Mouse (Mus musculus) right cerebral cortex, postnatal 25 days (tissue): ENCODE data around the gene Rbfox3.

ENCODE experiments used
- DNase-seq: peaks from one replicate; pipeline ENCODE4 v3.0.0; 2022

The Rbfox3 gene

DNA sequence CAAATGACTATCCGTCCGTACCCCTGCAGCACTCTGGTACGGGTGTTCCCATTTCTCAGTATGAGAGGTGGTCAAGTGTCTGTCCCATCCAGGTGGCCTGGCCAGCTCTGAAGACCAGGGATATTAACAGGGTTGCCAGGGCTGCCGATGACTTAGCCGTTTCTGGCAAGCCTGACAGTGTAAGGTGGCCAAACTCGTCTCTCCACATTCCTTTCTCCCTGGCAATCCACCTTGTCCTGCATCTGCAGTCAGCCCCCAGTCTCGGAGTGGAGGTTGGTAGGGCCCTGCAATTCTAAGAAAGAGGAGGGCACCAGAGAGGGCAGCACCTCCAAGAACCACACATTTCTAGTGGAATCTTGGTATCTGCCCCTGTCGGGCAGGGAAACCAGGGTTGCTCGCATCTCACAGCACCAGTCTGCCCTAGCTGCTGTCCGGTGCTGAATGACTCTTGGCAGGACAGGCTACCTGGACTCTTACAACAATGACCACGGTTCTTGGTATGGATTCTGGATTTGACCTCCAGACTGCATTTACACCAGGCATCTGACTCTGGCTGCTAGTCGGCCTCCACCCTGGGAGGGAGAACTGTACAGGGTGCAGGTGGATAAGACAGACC lies 370.9 kb downstream of the Rbfox3 start:
- DNase-seq: no peak

DNA sequence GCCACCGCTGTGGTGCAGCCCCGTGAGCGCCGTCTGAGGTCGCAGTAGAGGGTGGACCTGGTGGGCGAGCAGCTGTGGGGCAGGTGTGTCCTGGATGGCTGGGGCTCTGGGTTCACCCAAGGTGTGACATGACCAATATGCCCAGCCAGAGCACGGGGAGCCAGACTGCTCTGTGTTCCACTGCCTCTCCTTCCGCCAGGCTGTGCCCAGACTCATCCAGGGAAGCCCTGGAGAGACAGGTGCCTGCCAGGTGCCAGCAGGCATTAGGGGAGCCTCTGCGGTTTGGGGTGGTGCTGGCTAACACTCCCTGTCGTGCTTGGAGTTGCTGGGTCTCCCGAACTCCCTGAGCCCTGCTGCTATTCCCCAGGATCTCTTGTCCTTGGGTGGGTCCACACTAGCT lies 373.4 kb downstream of the Rbfox3 start:
- no peak for DNase-seq

DNA sequence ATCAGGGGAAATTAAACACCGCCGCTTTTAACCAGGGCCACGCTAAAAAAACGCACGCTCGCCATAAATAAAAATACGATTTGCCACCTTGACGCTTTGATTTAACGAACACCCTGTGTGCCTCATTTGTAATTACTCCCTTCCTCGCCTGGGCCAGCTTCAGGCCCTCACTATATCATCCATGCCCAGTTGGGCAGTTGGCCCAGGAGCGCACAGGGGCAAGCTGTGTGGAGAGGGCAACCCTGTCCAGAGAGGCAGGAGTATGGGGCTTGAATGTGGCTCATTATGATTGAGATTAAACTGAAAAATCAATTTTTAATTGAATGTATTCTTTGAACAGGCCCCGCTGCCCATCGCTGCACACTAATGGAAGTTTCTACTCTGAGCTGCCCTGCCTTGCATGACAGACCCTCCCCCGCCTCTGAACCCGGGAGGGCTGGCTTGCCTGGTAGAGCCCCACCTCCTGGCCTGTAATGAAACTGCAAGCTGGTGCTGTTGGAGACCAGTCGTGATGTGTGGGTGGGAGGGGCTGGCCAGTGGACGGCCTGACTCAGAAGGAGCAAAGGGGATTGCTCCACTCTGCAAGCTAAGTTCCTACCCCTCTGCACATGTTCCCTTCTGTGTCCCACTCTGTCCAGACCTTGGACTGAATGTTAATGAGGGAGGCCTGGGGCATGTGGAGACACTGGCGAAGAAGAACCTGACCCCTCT lies 376.9 kb downstream of the Rbfox3 start:
- no peak for DNase-seq

DNA sequence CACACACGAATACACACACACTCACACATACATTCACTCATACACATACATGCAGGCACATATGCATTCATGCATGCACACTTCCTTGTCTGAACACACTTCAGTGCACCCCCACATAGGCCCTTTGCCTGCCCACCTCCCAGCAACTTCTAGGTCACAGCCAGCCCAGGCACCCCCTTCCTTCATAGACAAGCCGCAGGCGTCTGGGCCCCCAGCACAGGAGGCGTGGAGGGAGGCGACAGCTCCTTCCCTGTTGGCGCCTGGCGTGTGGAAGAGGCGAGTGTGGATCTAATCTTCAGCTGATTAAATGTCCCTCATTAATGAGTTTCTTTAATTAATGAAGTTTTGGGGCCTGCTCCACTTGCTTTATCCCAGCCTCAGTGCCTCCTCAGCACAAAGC lies 381.1 kb downstream of the Rbfox3 start:
- DNase-seq: no peak

DNA sequence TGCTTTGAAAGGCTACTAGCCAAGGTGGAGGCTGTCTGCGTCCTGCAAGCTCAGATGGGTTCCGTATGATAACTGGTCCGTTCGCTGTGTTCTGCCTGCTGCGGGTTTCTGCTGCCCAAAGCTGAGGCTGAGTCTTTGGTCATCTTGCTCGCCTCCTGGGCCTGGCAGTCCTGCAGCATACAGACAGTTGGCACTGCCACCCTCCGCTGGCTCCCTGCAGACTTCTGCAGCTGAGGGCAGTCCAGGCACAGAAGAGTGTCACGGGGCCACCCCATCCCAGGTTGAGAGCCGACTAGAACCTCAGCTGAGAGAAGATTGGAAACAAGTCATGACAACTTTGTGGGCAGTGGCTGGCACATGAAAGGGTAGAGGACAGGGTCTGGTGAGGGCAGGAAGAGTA lies 382.6 kb downstream of the Rbfox3 start:
- DNase-seq: no peak

DNA sequence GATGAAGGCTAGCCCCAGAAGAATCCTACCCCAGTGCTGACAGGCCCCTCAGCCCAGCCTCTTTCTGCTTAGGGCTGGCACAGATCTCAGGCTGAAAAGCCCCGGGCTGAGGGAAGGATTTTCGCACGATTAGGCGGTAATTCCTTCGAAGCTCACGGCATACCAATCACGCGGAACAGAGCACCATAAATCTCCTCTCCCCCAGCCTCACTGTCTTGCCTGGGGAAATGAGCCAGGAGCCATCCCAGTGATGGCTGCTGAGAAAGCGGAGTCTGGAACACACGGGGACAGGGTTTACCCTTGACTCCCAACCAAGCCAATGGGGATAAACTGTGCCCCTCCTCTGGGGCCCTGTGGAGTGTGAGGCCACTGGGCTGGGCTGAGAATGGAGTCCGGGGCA lies 386.3 kb downstream of the Rbfox3 start:
- no peak for DNase-seq

DNA sequence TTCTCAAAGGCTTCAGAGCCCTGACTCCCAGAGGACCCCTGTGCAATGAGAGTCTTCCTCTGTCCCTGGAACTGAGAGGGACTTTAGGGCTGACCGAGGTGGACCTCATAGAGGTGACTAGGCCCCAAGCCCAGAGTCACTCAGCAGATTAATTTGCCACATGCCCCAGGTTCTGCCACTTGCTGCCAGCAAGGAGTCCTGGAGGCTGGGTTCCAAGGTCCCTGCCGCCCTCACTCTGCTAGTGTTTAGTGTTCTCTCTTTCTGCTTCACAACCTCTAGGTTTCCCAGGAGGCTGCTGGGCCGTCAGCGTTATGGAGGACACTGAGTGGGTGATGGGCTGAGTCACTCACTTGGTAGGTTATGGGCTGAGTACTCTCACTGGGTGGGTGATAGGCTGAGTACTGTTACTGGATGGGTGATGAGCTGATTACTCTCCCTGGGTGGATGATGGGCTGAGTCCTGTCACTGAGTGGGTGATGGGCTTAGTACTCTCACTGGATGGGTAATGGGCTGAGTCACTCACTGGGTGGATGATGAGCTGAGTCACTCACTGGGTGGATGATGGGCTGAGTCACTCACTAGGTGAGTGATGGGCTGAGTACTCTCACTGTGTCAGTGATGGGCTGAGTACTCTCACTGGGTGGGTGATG lies 387.8 kb downstream of the Rbfox3 start:
- DNase-seq: no peak

DNA sequence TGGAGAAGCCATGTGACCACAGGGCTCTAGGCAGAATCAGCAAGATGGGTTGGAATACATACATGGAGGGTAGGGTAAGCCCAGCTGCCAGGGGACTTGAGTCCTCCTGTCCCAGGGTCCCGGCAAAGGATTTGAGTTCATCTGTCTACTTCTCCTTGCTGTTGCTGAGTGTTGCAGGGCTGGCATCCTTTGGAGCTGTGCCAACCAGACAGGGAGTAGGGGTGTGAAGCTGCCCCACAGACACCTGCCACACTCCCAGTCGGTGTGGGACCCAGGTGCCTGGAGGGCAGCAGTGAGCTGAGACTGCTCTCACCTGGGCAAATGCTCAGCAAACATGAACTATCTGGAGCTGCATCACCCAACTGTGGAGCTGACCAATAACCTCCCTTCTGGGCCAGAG lies 390.5 kb downstream of the Rbfox3 start:
- no peak for DNase-seq

DNA sequence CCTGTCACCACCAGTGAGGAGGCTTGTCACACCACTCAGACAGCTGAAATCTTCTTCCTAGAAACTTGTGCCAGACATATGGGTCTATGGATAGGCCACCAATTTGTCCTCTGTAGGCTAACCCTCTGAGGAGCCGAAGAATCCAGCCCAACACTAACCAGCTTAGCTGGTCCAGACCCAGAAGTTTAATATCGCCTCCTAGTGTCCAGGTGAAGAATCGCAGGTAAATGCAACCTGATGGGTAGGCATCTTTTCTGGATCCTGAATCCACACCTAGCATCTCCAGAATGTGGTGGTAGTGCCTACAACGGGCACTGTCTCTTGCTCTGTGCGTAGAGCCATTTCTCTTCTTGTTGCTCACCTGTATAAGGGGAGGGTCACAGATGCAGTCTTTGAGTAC lies 391.1 kb downstream of the Rbfox3 start:
- no peak for DNase-seq

DNA sequence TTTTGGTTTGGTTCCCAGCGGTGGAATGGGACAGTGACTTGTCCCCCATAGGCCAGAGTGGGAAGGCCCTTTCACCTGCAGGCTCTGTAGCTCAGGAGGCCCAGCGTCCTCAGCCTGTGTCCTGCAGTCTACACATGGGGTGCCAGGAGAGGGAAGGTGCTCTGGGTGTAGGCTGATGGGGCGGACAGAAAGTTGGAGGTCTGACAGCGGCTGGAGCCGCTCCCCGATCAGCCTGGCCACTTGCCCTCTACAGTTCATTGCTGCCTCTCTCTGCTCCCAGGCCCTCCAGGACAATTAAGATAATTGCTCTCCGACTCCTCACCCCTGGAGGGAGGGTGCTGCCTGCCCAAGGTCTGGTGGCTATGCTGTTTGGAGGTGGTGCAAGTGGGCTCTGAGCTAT lies 392.7 kb downstream of the Rbfox3 start:
- no peak for DNase-seq

DNA sequence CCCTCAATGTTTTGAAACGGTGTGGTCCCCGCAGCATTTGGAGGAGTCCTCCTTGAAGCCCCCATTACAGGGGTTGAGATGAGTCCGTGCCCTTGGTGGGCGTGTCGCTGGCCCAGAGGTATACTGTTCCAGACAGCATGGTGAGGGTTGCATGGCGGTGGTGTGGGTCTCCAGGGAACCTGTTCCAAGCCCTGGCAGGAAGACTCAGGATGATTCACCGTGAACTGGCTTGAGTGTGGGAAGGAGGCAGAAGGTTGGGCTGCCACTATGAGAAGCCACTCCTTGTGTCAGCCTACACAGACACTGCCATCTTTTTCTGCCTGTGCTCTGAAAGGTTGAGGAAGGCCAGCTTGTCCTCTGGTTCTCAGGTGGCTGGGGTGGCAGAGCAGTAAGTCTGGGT lies 393.5 kb downstream of the Rbfox3 start:
- no peak for DNase-seq

DNA sequence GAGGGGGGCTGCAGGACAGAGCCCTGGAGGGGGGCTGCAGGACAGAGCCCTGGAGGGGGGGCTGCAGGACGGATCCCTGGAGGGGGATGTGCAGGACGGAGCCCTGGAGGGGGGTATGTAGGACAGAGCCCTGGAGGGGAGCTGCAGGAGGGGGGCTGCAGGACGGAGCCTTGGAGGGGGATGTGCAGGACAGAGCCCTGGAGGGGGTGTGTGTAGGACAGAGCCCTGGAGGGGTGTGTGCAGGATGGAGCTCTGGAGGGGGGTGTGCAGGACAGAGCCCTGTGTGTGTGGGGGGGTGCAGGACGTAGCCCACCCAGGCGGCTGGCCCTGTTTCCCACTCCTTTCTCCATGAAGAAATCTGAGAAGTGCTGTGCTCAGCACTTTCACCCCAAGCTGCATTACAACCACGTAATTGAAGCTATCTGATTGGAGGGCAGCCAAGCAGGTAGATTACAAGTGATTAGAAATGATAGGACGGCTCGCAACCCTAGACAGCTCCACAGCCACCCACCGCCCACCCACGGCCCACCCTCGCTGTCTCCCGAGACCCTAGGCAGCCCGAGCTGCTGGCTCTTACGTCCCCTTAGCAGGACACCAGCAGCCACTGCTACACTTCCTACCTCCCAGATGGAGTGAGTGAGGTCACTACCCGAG lies 399.0 kb downstream of the Rbfox3 start:
- no peak for DNase-seq

DNA sequence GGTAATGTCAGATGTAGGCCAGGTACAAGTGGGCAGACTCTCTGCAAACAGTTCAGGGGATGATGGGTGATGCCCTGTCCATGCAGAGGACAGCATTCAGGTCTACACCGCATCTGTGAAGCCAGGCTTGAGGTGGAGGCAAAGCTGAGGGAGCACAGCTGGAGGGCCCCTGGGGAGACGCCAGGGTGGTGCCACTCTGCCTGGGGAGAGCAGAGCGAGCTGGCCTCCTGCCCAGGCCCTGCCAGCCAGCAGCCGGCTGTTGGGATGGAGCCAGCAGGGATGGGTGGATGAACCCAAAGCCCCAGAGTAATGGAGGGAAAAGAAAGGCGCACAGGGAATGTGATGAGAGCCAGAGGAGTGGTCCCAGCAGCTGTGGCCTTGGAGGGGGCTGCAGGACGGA lies 399.5 kb downstream of the Rbfox3 start:
- no peak for DNase-seq

DNA sequence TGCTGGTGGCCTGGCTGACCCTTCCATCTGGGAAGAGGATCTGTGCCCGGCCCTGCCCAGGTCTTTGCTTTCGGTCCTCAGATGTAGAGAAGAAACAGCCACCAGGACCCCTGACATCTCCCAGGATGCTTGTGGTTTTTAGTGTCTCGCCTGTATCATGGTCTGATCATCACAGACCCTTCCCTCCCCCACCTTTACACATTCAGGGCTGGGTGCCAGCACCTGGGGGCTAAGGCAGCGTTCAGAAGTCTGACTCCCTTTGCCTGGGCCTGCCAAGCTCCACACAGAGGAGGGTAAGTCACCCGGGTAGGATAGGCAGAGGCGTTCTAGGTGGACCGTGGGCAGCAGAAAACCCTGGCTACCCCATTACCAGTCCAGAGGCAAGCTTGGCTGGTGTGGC lies 403.1 kb downstream of the Rbfox3 start:
- no peak for DNase-seq

DNA sequence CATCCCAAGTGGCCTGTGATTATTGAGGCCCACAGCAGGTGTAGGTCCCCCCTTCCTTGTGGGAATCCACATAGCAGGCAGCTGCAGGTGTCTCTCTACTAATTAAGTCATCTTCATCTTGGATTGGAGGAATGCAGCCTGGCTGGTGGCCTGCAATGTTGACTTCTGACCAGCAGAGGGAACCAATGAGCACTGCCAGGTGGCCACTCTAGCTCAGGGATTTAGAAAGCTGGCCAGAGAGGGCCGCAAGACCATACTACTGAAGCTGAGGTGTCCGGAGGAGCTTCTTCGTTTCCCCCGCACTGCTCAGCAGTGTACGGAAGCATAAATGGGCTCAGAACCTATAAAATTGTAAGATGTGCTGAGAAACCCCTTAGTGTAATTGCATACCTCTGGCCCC lies 403.5 kb downstream of the Rbfox3 start:
- DNase-seq: peak; percentile 76

DNA sequence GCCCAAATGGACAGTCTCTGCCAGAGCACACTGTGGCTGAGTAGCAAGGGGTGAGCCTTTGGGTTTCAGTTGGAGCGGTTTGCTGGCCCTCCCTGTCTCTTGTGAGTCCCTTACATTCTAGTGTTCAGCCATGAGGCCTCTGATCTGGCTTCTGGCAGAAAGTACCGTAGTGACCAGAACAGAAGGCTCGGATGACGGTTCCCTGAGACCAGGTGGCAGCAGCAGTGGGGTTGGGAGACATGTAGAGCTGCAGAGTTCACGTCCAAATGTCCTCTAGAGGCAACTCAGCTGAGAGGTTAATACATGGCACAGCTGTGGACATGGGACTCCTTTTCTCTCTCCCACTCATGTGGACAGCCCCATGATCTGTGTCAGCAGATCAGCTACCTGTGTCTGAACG lies 404.3 kb downstream of the Rbfox3 start:
- no peak for DNase-seq

DNA sequence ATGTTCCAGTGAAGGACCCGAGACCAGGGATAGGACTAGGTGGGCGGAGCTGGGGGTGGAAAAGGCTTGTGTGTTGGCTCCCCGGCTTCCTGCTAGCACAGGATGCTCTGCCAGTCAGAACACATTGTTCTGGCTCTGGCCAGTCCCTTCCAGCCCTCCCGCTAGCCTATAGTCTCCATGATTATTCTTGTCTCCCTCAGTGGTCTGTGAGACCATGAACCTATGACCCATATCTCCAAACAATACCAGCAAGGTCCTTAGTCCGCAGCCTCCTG lies 407.3 kb downstream of the Rbfox3 start:
- no peak for DNase-seq

DNA sequence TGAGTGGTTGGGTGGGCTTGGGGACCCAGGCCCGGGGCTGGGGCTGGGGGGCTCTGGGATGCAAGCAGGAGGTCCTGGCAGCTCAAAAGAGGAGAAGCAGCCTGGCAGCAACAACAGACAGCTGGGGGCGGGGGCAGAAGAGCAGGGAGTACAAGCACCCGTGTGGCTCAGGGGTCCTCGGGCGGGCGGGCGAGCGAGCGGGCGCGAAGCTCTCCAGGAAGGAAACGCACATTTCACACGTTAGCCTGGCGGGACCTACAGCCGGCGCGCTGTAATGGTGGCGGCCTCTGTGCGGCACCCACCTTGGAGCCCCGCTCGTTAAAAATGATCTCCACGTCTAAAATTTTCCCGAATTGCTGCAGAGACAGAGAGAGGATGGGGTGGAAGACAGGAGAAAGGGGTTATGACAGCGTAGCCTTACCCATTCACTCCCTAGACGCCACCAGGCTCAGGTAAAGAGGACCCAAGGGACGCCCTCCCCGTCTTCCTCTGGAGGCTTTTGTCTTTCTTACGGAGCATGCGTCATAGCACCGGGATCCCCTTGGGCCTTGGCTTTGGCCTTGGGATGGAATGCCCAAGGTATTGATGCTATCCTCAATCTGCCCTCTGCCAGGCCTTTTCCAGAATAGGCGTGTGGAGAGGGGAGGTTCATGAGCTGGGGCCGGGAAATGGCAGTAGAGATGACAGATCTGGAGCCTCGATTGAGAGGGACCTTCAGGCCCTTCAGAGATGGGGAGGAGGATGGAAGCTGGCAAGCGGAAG lies 407.8 kb downstream of the Rbfox3 start:
- DNase-seq: no peak

DNA sequence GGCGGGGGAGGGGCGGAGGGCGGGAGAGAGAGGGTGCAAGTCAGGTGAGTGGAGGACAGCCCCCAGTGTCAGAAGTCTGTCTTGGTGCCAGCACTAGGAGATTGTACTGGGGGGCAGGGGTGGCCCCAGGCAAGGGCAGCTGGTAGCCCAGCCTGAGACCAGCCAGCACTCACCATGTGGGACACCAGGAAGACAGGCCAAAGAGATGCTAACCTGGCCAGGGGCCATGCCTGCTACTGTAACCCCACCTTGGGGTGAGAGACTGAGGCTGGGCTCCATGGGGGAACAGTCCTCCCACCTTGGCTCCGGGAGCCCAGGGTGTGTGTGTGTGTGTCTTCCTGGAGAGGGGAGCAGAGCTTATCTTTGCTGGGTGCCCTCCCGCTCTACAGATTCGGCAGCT lies 408.4 kb downstream of the Rbfox3 start:
- no peak for DNase-seq

DNA sequence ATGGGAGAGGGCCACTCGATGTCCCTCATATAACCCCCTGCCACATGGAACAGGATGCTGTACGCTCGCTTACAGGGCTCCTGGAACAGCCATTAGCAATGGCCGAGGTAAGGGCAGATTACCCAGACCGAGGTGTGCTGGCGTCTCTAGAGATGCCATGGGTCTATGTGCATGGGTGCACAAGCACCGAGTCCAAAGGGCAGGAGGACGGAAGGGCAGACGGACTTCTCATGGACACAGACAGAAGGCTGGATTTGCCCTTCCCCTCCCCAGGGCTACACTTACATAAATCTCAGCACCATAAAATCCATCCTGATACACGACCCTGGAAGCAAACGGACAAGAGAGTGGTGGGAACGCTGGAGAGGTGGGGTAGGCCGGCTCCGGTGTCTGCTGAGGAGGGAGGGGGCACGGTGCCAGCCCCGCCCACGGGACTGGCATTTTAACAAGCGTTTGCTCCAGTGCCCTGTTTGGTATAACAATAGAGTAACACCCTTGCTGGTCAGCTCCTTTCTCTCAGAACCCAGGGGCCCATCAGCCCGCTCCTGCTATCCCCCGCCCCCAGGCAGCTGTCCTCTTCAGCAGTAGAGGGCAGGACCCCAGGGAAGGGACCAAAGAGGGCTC lies 415.2 kb downstream of the Rbfox3 start:
- DNase-seq: no peak

DNA sequence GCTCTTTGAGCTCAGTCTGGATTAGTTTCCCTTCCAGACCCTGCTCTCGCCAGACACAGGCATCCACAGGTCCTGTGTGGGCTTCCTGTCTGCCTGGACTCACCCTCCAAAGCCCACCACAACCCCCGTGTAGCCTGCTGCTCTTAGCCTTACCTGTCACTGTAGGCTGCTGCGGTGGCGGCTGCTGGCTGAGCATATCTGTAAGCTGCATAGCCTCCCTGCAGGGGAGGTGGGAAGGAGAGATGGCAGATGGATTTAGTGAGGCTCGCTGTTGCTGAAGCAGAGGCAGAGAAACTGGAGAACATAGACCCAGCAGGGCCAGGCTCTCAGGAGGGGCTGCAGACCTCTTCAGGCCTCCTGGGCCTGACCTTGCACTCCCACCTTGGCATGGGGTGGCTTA lies 416.3 kb downstream of the Rbfox3 start:
- peak; percentile 62 for DNase-seq

DNA sequence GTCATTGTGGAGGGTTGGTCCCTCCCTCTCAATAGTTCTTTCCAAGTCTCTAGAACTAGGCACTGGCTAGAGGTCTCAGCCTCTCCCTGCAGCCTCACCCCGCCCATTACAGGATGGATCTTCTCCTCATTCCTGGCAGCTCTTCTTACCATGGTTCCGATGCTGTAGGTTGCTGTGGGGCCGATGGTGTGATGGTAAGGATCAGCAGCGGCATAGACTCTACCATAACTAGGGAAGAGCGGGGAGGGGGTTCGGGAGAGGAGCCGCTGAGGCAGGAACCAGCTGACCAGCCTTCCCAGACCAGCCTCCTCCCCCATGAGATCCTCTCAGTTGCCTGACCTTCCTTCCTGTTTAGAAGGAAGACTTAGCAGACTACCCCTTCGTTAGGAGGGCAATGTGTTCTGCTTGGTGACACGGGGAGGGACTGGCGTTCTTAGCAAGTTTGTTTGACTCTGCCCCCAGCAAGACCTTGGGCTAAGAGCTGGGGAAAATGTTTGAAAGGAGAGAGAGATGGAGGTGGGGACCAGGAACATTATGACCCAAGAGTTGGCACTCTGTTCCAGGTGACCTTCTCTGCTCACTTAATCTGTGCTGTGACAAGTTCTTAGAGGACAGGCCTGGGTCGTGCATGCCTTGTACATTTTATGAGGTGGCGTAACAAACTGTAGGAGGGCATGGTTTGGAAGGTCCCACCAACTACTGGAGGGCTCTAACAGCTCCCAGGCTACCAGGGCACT lies 417.2 kb downstream of the Rbfox3 start:
- no peak for DNase-seq
